Mouse (Mus musculus): ENCODE measurements at regions not wholly inside any gene's neighbourhood (a gene's known extent, or its start where the extent isn't known, plus 50 kb on each side); places are given as distances from the start of the nearest gene placed in this dataset.

GRCm38 (mm10) chr1:57665724-57666123 lies 108.2 kb upstream of the Spats2l start:
- TF ChIP-seq CTCF (IDR thresholded peaks at IDR 0.05; ENCODE audit: low read depth, low read length) (no peak), POLR2A (IDR thresholded peaks at IDR 0.05; ENCODE audit: insufficient read depth, low read length) (no peak), EP300 (IDR thresholded peaks at IDR 0.05; ENCODE audit: insufficient read depth, low read depth, low read length) (no peak)
